Mouse (Mus musculus): ENCODE measurements around the gene Nrxn1. TPM values are rescaled to one million over a fixed set of nuclear protein-coding genes. Genes with fewer than 3 reads are reported as not detected.

The Nrxn1 gene
- polyA plus RNA-seq, 1 experiment from 2014 or later: 161 TPM

Small RNAs within 50 kb of the gene (microRNA-seq; reads per million reads assigned to microRNA genes)
- not detected for gene Gm24510
- not detected for gene Gm27475
- not detected for gene Gm47307

Measured in forebrain, embryonic 15.5 days (tissue).